Mouse (Mus musculus) heart, adult 2 months (tissue): ENCODE measurements around the gene Slc25a5. TPM values are rescaled to one million over a fixed set of nuclear protein-coding genes. Genes with fewer than 3 reads are reported as not detected.

Source experiments
- DNase-seq, 2 experiments: peaks; one replicate each; pipeline ENCODE4 v3.0.0; 2021
- H3K27ac ChIP-seq: fragments of 200-600 bp; 2 replicates; pipeline ENCODE4 v1.8.1; 2022
- H3K27me3 ChIP-seq: fragments of 200-500 bp; 2 replicates; pipeline ENCODE4 v1.6.1; 2012; ENCODE audit warnings: mild to moderate bottlenecking, low read length, inconsistent platforms, mixed read lengths; ENCODE audit not compliant: control insufficient read depth, insufficient read depth
- H3K36me3 ChIP-seq: fragments of 200-500 bp; 2 replicates; pipeline ENCODE4 v1.6.1; 2012; ENCODE audit warnings: low read length, inconsistent platforms; ENCODE audit not compliant: control insufficient read depth, insufficient read depth
- H3K4me1 ChIP-seq: fragments of 200-500 bp; 2 replicates; pipeline ENCODE4 v1.6.1; 2011; ENCODE audit warnings: low read length; ENCODE audit not compliant: control insufficient read depth, insufficient read depth
- H3K4me3 ChIP-seq: fragments of 200-600 bp; 2 replicates; pipeline ENCODE4 v1.8.1; 2022
- H3K79me2 ChIP-seq: fragments of 200-500 bp; replicated peaks from 2 replicates; pipeline ENCODE4 v1.6.1; 2012; ENCODE audit warnings: mild to moderate bottlenecking, inconsistent platforms, low read length, moderate library complexity, mixed read lengths; ENCODE audit not compliant: control insufficient read depth, insufficient read depth
- H3K9ac ChIP-seq: fragments of 200-500 bp; 2 replicates; pipeline ENCODE4 v1.6.1; 2012; ENCODE audit warnings: low read depth, mild to moderate bottlenecking, control low read depth, inconsistent platforms, low read length, mixed read lengths
- CTCF ChIP-seq: fragments of 200-600 bp; IDR thresholded peaks from 2 replicates; pipeline ENCODE4 v1.8.1; 2022; ENCODE audit warnings: antibody characterized with exemption, mild to moderate bottlenecking, moderate library complexity
- EP300 ChIP-seq: fragments of 200-500 bp; IDR thresholded peaks from 2 replicates; pipeline ENCODE4 v1.6.1; 2011; ENCODE audit warnings: low read depth, low read length, control low read depth; ENCODE audit not compliant: insufficient read depth
- POLR2A ChIP-seq: fragments of 200-500 bp; IDR thresholded peaks from 2 replicates; pipeline ENCODE4 v1.6.1; 2011; ENCODE audit warnings: mild to moderate bottlenecking, low read depth, low read length, control low read depth; ENCODE audit not compliant: insufficient read depth
- WGBS: fragments of 180-500 bp; shearing (Covaris S2); methylation state at CpG from one replicate; pipeline ENCODE4 v1.1.7; 2018; 5-methylcytosine and 5-hydroxymethylcytosine counted together
- intact Hi-C: fragments of 180-260 bp; cut with DNase I; formaldehyde crosslinking; loops from one replicate; pipeline ENCODE4 v1.15.1; 2025
- polyA plus RNA-seq: library from polyadenylated mRNA; depleted of rRNA; stranded (reverse); fragments of >200 nt; gene quantifications from 2 replicates; pipeline ENCODE4 v1.2.3, GENCODE M21; 2012; rRNA removed
- total RNA-seq, 2 experiments: library from RNA; stranded (reverse); gene quantifications; 2 replicates each; pipeline ENCODE4 v1.2.3; 2021

Gene Slc25a5
- total and polyA plus RNA-seq, 3 experiments: 352 to 447 (median 425) TPM

DNA sequence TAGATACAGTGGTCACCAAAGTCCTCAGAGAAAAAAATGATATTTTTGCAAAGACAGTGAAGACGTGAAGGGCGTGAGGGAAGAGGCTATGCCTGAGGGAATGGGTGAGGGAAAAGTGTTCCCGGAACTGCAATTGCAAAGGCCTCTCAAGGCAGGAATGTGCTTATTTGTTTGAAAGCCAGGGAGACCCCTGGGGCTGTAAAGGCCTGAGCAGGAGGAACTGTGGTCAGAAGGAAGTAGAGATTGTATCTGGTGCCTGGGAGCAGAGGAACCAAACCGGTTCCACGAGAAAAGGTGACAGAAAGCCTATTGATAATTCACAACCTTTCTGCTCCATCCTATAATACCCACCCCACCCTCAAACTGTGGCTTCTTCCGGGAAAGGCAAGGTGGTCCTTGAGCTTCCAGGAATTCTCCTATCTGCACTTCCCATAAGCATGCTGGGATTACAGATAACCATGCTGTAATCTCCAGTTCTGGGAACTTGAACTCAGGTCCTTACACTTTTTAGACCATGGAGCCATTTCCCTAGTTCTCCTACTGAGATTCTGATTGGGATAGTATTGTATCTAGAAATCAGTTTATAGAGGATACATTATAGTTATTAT, 41.7 kb downstream of the Slc25a5 start:
- no peaks in the 10 kb centered on the region; the same call in 1 of the 2 replicates for H3K4me1 ChIP-seq
- WGBS: 55% methylated on average over 6 of the region's 6 CpGs
- no peak overlapping the region for H3K9ac ChIP-seq
- no peak overlapping the region for H3K27ac ChIP-seq
- no peaks in the 10 kb centered on the region for H3K27me3 ChIP-seq
- TF ChIP-seq EP300: no peak
- no peak for TF ChIP-seq CTCF
- TF ChIP-seq POLR2A: no peak
- intact Hi-C loops: no loop called here
- no peaks in the 10 kb centered on the region for H3K36me3 ChIP-seq
- H3K79me2 ChIP-seq: no peaks in the 10 kb centered on the region
- H3K4me3 ChIP-seq: no peak overlapping the region
- DNase-seq: no peak

DNA sequence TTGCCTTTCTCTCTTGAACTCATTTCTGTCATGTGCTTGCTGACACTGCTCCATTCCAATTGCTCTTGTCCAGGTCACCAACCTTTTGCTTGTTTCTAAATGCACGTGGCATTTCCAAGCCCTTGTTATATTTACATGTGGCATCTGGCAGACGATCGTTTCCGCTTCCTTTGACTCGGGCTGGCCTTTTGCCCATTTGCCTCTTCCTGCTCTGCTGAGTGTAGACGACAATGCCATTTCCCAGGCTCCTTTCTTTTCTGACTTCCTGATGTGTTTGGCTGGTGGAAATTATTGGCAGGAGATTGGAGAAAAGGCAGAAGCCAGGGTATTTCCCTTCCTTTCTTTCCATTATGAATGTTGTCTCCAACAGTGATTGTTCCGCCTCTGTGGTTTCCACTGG, 43.9 kb downstream of the Slc25a5 start:
- Histone ChIP-seq H3K4me1 (no peaks in the 10 kb centered on the region; the same call in 1 of the 2 replicates), H3K36me3 (no peaks in the 10 kb centered on the region), H3K27me3 (no peaks in the 10 kb centered on the region), H3K9ac (no peak overlapping the region), H3K79me2 (no peaks in the 10 kb centered on the region), H3K27ac (no peak overlapping the region), H3K4me3 (no peak overlapping the region)
- intact Hi-C loops: no loop called here
- DNase-seq: peak in 1 of 2 experiments; percentile 45
- TF ChIP-seq CTCF (no peak), EP300 (no peak), POLR2A (no peak)
- WGBS: 32% methylated on average over 7 of the region's 7 CpGs

DNA sequence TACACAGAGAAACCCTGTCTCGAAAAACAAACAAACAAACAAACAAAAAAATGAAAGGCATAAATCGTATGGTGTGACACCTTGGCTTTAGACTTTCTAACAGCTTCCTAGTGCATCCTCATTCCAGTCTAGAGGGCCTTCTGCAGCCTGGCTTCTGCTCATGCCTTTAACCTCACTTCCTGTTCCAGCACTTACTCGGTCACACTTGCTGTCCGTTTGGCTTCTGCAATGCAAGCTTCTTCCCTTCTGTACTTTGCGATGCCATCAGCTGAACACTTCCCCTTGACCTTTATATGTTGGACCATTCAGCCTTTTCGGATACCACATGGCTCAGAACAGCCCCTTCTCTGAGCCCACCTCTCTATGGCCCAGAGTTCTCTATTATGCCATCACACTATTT, 46.2 kb downstream of the Slc25a5 start:
- Histone ChIP-seq H3K79me2 (no peaks in the 10 kb centered on the region), H3K4me3 (no peak overlapping the region), H3K9ac (no peak overlapping the region), H3K27me3 (no peaks in the 10 kb centered on the region), H3K36me3 (no peaks in the 10 kb centered on the region), H3K4me1 (no peaks in the 10 kb centered on the region; the same call in 1 of the 2 replicates), H3K27ac (no peak overlapping the region)
- DNase-seq: no peak
- TF ChIP-seq POLR2A (no peak), EP300 (no peak), CTCF (no peak)
- WGBS: 54% methylated on average over 6 of the region's 6 CpGs
- intact Hi-C loops: no loop called here

DNA sequence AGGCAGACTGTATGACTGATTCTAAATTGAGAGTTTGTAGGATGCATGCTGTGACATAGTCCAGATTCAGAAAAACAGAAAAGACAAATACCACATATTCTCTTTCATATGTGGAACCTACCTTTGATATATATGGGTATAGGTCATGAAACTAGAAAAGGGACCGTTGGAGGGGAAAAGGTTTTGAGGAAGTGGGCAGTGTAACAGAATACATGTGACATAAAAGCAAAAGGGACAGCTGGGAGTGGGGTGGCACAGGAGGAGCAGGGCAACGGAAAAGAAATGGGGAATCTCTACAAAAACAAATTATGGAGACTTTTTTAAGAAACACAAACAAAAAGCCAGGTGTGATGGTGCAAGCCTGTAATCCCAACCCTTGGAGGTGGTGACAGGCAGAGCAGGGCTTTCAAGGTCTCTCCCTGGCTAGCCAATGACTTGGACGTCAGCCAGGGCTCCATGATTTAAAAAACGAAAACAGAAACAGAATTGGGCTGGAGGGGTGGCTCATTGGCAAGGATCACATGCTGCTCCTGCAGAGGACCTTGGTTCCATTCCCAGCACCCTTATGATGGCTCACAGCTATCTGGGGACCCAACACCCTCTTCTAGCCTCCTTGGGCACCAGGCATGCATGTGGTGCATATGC, 48.0 kb downstream of the Slc25a5 start:
- H3K36me3 ChIP-seq: no peaks in the 10 kb centered on the region
- H3K79me2 ChIP-seq: no peaks in the 10 kb centered on the region
- no peaks in the 10 kb centered on the region; the same call in 1 of the 2 replicates for H3K4me1 ChIP-seq
- no peak overlapping the region for H3K9ac ChIP-seq
- intact Hi-C loops: no loop called here
- 38% methylated on average over 4 of the region's 4 CpGs for WGBS
- DNase-seq: no peak
- no peak overlapping the region for H3K4me3 ChIP-seq
- H3K27ac ChIP-seq: no peak overlapping the region
- TF ChIP-seq POLR2A (no peak), CTCF (no peak), EP300 (no peak)
- H3K27me3 ChIP-seq: no peaks in the 10 kb centered on the region

DNA sequence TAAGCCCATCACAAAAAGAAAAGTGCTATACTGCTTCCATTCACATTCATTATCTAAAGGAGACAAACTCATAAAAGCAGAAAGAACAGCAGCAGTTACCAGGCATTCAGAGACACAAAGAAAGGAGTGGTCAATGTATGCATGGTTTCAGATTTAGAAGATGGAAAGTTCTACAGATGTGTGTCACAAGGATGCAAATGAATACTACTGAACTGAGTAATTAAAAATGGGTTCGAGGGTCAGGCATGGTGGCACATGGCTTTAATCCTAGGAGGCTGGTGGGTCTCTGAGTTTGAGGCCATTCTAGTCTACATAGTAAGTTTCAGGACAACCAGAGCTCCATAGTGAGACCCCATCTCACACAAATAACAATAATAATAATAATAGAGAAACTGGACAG, 51.7 kb downstream of the Slc25a5 start:
- intact Hi-C loops: no loop called here
- TF ChIP-seq EP300 (no peak), CTCF (no peak), POLR2A (no peak)
- no peaks in the 10 kb centered on the region for H3K79me2 ChIP-seq
- H3K4me3 ChIP-seq: no peak overlapping the region
- H3K27ac ChIP-seq: no peak overlapping the region
- 80% methylated on average over 1 of the region's 1 CpGs for WGBS
- no peak for DNase-seq
- no peaks in the 10 kb centered on the region for H3K27me3 ChIP-seq
- H3K4me1 ChIP-seq: no peaks in the 10 kb centered on the region
- no peak overlapping the region for H3K9ac ChIP-seq
- no peaks in the 10 kb centered on the region for H3K36me3 ChIP-seq

Other genes starting within 250 kb of the Slc25a5 start
- 10 to 100 TPM; 20.9 to 21.9 TPM for gene Pgrmc1, start 197.4 kb upstream of the Slc25a5 start, total RNA-seq
- gene Pgrmc1, start 197.4 kb upstream of the Slc25a5 start, polyA plus RNA-seq: 15.0 and 19.3 TPM in 2 replicates
- gene Akap17b, start 150.3 kb upstream of the Slc25a5 start, total RNA-seq: 1 to 10 TPM; 2.4 to 2.5 TPM
- 0.45 and 1.2 TPM in 2 replicates for gene Akap17b, start 150.3 kb upstream of the Slc25a5 start, polyA plus RNA-seq
- not detected for gene Slc25a43, start 52.0 kb upstream of the Slc25a5 start, total RNA-seq
- gene Slc25a43, start 52.0 kb upstream of the Slc25a5 start, polyA plus RNA-seq: 0.37 and 0.59 TPM in 2 replicates
- 10 to 100 TPM; 62.6 to 76.5 TPM for gene Ube2a, start 78.2 kb downstream of the Slc25a5 start, total RNA-seq
- 39.4 and 65.7 TPM in 2 replicates for gene Ube2a, start 78.2 kb downstream of the Slc25a5 start, polyA plus RNA-seq
- gene C330007P06Rik, start 78.5 kb downstream of the Slc25a5 start, total RNA-seq: 10 to 100 TPM; 15.7 to 17.4 TPM
- 7.4 and 9.7 TPM in 2 replicates for gene C330007P06Rik, start 78.5 kb downstream of the Slc25a5 start, polyA plus RNA-seq
- gene Nkrf, start 107.2 kb downstream of the Slc25a5 start, total RNA-seq: 1 to 10 TPM; 3.0 to 3.3 TPM
- 0.74 and 1.6 TPM in 2 replicates for gene Nkrf, start 107.2 kb downstream of the Slc25a5 start, polyA plus RNA-seq
- 1 to 10 TPM; 5.5 to 6.9 TPM for gene Sept6, start 196.1 kb downstream of the Slc25a5 start, total RNA-seq
- gene Sept6, start 196.1 kb downstream of the Slc25a5 start, polyA plus RNA-seq: 3.8 and 4.0 TPM in 2 replicates